Mouse (Mus musculus) lung, adult 18-20 months (tissue): ENCODE measurements around the gene Scnn1a.

Source experiments
- DNase-seq, 2 experiments: peaks; one replicate each; pipeline ENCODE4 v3.0.0; 2022; ENCODE audit warnings: mixed read lengths in 2 of 2

Scnn1a gene

DNA sequence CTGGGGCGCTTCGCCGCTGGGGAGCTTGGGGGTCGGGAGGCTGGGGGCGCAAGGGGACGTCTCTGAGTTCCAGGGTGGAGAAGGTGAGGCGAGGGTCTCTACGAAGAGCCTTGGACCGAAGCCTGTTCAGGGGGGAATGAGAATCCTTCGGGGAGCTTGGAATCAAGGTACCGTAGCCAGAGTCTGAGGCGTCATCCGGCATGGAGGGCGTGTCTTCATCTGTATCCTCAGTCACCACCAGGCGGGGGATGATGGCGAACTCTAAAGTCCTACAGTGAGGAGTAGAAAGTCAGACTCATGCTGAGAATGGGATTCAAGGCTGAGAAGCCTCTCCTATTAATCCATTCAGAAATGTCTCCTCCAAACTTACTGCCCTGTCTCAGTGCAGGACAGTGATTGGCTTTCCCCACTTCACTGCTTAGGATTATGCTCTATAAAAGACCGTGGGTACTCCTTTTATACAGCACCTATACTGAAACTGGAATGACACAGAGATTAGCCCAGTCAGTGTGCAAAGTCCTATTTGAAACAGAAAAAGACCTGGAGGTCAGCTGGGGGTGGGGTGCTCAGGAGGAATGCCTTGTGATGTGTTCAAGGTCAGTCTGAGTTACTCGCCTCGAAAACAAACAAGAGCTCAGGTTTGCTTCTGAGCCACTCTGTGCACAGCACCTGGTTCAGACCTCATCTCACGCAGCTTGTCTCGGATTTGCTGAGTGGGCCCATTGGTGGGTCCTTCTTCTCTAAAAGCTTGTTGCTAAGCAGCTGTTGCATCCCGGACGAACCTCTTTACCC is 43.2 kb downstream of the Scnn1a start:
- no peak for DNase-seq

GRCm38 (mm10) chr6:125364448-125364847 is 44.0 kb downstream of the Scnn1a start:
- DNase-seq: no peak

DNA sequence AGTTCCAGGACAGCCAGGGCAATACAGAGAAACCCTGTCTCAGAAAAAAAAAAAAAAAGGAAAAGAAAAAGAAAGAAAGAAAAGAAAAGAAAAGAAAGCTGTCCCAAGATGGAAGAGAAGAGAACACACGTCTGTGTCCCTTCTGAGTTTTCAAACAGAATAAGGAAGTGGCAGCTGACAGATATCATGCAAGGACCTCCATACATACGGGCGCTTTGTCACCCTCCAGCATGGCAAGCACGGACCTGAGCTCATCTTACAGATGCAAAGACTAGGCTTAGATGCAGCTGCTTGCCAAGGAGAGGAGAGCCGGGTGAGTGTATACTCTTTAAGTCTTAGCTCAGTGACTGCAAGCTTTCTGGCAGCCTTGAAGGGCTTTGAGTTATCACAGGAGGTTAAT is 45.1 kb downstream of the Scnn1a start:
- DNase-seq: no peak

GRCm38 (mm10) chr6:125366133-125366532 is 45.7 kb downstream of the Scnn1a start:
- no peak for DNase-seq

DNA sequence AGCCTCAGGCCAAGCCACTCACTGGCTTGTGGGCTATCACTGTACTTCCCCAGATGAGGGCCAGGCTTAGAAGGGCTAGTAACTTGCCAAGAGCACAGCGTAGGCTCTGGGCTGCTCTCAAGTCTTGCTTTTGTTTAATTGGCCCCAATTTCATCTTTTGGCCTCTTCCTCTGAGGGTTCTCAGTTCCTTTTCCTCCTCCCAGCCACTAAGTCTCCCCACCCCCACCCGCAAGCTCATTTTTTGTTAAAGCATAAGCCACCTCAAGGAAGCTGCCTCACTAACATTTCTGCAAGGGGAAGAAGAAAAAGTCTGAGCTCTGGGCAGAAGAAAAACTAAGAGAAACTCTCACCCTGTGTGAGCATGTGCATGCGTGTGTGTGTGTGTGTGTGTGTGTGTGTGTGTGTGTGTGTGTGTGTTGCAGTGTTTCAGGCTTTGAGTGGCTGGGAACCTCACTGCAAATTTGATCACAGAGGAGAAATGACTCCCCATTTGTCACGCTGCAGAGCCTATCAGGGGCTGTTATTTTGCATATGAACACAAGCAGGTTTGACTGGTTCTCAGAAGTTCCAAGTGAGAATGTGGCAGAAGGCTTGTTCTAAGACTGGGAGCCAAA is 47.4 kb downstream of the Scnn1a start:
- peak; percentile 40 to 70 for DNase-seq

DNA sequence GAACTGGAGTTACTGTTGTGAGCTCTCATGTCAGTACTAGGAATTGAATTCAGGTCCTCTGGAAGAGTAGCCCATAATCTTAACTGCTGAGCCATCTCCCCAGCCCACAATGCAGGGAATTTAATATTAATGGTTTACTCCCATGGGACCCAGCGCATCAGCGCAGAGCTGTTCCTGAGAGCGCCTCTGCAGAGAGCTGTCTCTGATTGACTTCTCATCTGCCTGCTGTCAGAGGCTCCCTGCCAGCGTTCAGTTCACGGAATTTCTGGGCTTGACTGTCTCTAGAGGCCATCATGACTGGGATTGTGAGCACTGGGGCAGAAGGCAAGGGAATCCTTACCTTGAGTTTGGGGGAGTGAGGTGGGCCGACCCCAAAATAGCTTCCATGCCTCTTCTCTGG is 56.6 kb downstream of the Scnn1a start:
- no peak for DNase-seq

GRCm38 (mm10) chr6:125377582-125378451 is 57.4 kb downstream of the Scnn1a start:
- peak; percentile 83 to 88 for DNase-seq

DNA sequence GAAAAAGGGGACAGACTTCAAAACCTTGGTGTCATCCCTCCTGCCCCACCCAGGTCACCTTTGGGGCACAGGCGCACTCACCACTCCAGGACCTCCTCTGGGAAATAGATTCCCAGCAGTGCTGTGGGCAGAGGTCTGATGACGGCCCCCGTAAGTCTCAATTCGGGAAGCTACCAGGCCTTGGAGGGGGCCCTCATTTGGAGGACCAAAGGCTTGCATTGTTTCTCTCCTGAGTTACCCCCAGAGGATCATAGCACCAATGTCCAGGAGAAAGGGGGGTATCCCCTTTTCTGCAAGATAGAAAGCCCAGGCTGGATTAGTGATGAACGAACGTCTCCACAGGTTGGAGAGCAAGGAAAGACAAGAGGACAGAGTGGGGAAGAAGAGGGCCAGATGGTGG is 58.2 kb downstream of the Scnn1a start:
- DNase-seq: no peak

DNA sequence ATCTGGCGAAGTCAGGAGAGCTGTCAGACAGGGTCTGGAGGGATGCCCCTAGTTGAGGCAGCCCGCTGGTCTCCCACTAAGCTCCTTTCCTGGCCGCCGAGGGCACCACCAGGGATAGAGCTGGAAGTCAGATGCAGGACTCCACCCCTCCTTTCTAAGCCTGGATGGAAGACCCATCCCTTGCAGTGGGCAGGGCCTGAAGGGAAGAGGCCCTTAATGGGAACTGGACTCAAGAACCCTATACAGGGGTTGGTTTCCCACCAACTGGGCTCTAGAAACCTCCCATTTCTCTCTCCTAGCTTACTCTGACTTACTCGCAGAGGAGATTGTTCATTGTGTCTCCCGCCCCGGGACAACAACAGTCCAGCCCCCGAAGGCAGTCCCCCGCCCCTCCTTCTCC is 59.3 kb downstream of the Scnn1a start:
- no peak for DNase-seq

DNA sequence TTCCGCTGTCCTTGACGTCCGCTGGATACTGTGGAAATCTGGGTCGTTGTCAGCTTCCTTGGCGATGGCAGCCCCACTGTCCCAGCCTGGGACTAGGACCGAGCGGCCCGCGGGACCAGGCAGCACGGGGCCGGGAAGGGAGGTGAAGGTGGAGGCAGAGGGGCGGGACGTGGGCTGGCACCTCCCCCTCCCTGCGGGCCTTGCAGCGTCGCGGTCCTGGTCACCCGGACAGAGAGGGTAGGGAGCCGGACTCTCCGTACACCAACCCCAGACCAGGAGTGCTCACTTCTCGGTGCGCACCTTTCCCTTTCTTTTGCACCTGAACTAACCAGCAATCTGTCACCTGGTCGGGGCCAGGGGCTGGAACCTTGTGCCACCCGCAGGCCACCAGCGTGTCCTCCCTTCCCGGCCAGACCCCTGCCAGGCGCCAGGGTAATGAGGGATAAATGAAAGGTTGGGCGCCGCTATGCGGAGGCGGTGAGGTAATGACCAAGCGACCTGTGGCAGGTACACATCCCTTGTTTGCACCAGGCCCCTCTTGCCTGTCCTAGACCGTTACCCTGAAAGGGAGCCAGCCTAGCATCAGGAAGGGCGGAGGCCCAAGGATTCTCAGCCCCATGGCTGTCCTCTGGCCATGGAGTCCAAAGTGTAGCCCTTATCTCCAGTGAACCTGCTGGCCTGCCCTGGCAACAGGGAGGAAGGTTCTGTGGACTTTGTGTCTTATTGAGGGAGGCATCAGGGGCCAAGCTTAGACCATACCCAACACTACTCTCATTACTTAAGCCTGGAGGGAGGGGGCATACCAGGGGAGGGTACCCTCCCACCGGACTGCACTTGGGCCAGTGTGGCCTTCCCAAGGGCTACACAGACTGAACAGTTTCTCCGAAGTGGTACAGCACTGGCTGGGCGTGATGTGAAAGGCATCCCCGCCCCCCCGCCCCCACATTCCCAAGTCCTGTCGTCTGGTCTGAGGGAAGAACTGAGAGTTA is 60.2 kb downstream of the Scnn1a start, which contains the start of gene Plekhg6:
TSS of gene Plekhg6 (minus strand) at position 422 of the 989 bp plus-strand sequence.
- DNase-seq: peak; percentile 70 to 78

GRCm38 (mm10) chr6:125382024-125382423 is 61.6 kb downstream of the Scnn1a start:
- DNase-seq: no peak

GRCm38 (mm10) chr6:125385066-125385974 is 64.9 kb downstream of the Scnn1a start:
- no peak for DNase-seq

- DNase-seq: no peak
These were observed 65.6 kb downstream of the Scnn1a start for GRCm38 (mm10) chr6:125386080-125386479.

DNA sequence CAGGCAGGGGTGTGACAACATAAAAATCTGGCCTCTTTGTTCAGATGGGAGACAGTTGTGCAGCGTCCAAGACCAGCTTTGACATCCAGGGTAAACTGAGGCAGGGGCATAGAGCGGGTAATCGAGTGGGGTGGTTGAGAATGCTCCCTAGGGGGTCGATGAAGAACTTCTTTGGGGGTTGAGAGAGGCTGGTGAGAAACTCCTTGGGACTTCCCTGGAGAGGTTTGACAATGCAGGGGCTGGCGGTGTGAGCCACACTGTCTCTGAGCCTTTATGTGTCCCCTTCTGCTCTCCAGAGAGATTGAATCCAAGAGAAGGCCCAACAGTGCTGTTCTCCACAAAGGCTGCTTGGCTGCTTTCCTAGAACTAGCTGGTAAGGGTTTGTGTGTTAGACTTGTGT is 69.4 kb downstream of the Scnn1a start:
- DNase-seq: no peak
